Mouse (Mus musculus): ENCODE data around the gene Slc50a1.

The Slc50a1 gene
- long read RNA-seq, experiment 1, transcript Slc50a1-201 (6 exons, 1,022 nt) = major isoform, 63 of 91 reads
- long read RNA-seq, experiment 1, transcript Slc50a1-207 (4 exons, 1,332 nt) = minor isoform, 10 of 91 reads
- long read RNA-seq, experiment 1, partial matches to known transcripts = 3 of 91 reads
- long read RNA-seq, experiment 1, other reads (novel, unspliced or antisense) = 10 of 91 reads
- long read RNA-seq, experiment 2, transcript Slc50a1-207 (4 exons, 1,332 nt) = minor isoform, 9 of 130 reads
- long read RNA-seq, experiment 2, transcript Slc50a1-201 (6 exons, 1,022 nt) = major isoform, 92 of 130 reads
- long read RNA-seq, experiment 2, partial matches to known transcripts = 10 of 130 reads
- long read RNA-seq, experiment 2, other reads (novel, unspliced or antisense) = 15 of 130 reads

- intact Hi-C loops (cut with DNase I) = no loop called here
Measured at GRCm38 (mm10) chr3:89270051-89270755, at the start of gene Slc50a1. Gene Slc50a1, minus strand, starts transcription at chr3:89270570.

- intact Hi-C loops (cut with DNase I) = loop anchor here (5.0 to 10.0 kb wide), 2 partner anchors 33 to 165 kb away; no protein-coding TSS in a partner anchor
Measured at GRCm38 (mm10) chr3:89319591-89320350, 49.4 kb upstream of the Slc50a1 start.

GRCm38 (mm10) chr3:89318971-89319590, 48.7 kb upstream of the Slc50a1 start:
- intact Hi-C loops (cut with DNase I) = loop anchor here (5.0 to 10.0 kb wide), 2 partner anchors 33 to 166 kb away; no protein-coding TSS in a partner anchor

GRCm38 (mm10) chr3:89318316-89318715, 47.9 kb upstream of the Slc50a1 start:
- intact Hi-C loops (cut with DNase I) = loop anchor here (5.0 to 10.0 kb wide), 2 partner anchors 34 to 166 kb away; no protein-coding TSS in a partner anchor

- intact Hi-C loops (cut with DNase I) = loop anchor here (5.0 to 10.0 kb wide), 2 partner anchors 35 to 168 kb away; no protein-coding TSS in a partner anchor
Measured at GRCm38 (mm10) chr3:89317246-89317645, 46.9 kb upstream of the Slc50a1 start.

- intact Hi-C loops (cut with DNase I) = loop anchor here (5.0 to 10.0 kb wide), 2 partner anchors 35 to 168 kb away; no protein-coding TSS in a partner anchor
Measured at GRCm38 (mm10) chr3:89316833-89317232, 46.5 kb upstream of the Slc50a1 start.

GRCm38 (mm10) chr3:89315930-89316831, 45.8 kb upstream of the Slc50a1 start:
- intact Hi-C loops (cut with DNase I) = loop anchor here (5.0 to 10.0 kb wide), 2 partner anchors 36 to 169 kb away; no protein-coding TSS in a partner anchor

- intact Hi-C loops (cut with DNase I) = loop anchor here (5.0 to 10.0 kb wide), 2 partner anchors 37 to 169 kb away; no protein-coding TSS in a partner anchor
Measured at GRCm38 (mm10) chr3:89315195-89315929, 45.0 kb upstream of the Slc50a1 start.

- intact Hi-C loops (cut with DNase I) = loop anchor here (5.0 to 10.0 kb wide), 2 partner anchors 38 to 170 kb away; no protein-coding TSS in a partner anchor
Measured at GRCm38 (mm10) chr3:89314791-89315190, 44.4 kb upstream of the Slc50a1 start.

- intact Hi-C loops (cut with DNase I) = loop anchor here (10.0 kb wide), 1 partner anchor 170 kb away; no protein-coding TSS in a partner anchor
Measured at GRCm38 (mm10) chr3:89314340-89314739, 44.0 kb upstream of the Slc50a1 start.

GRCm38 (mm10) chr3:89308089-89308488, 37.7 kb upstream of the Slc50a1 start:
- intact Hi-C loops (cut with DNase I) = no loop called here

GRCm38 (mm10) chr3:89305551-89306325, 35.4 kb upstream of the Slc50a1 start:
- intact Hi-C loops (cut with DNase I) = no loop called here

- intact Hi-C loops (cut with DNase I) = no loop called here
Measured at GRCm38 (mm10) chr3:89305105-89305504, 34.7 kb upstream of the Slc50a1 start.

GRCm38 (mm10) chr3:89304440-89304839, 34.1 kb upstream of the Slc50a1 start:
- intact Hi-C loops (cut with DNase I) = no loop called here

- intact Hi-C loops (cut with DNase I) = no loop called here
Measured at GRCm38 (mm10) chr3:89300514-89300913, 30.1 kb upstream of the Slc50a1 start.

GRCm38 (mm10) chr3:89300071-89300470, 29.7 kb upstream of the Slc50a1 start:
- intact Hi-C loops (cut with DNase I) = no loop called here

GRCm38 (mm10) chr3:89299499-89299898, 29.1 kb upstream of the Slc50a1 start:
- intact Hi-C loops (cut with DNase I) = no loop called here

GRCm38 (mm10) chr3:89298908-89299307, 28.5 kb upstream of the Slc50a1 start:
- intact Hi-C loops (cut with DNase I) = no loop called here
